Mouse (Mus musculus) cerebellum, adult 2 months (tissue): ENCODE measurements around the gene Serpina1b. TPM values are rescaled to one million over a fixed set of nuclear protein-coding genes. Genes with fewer than 3 reads are reported as not detected.
"Not testable (repeated sequence)": the region's sequence is repeated elsewhere in the genome, so short reads cannot be mapped to it uniquely, and the experiment has no call there.

Source experiments
- DNase-seq, 2 experiments: peaks; one replicate each; pipeline ENCODE4 v3.0.0; 2021
- H3K27ac ChIP-seq: fragments of 200-500 bp; 2 replicates; pipeline ENCODE4 v1.5.1; 2012; ENCODE audit warnings: low read length, control low read depth, inconsistent platforms; ENCODE audit not compliant: insufficient read depth
- H3K27me3 ChIP-seq: fragments of 200-500 bp; 2 replicates; pipeline ENCODE4 v1.6.1; 2012; ENCODE audit warnings: inconsistent platforms, mild to moderate bottlenecking, low read length, moderate library complexity; ENCODE audit not compliant: control insufficient read depth, insufficient read depth
- H3K4me1 ChIP-seq: fragments of 200-500 bp; 2 replicates; pipeline ENCODE4 v1.6.1; 2011; ENCODE audit warnings: low read length; ENCODE audit not compliant: control insufficient read depth, insufficient read depth
- H3K4me3 ChIP-seq: fragments of 200-500 bp; replicated peaks from 2 replicates; pipeline ENCODE3; 2011; ENCODE audit warnings: mild to moderate bottlenecking, low read depth, low read length, control low read depth; ENCODE audit not compliant: insufficient read depth
- CTCF ChIP-seq: fragments of 200-500 bp; IDR thresholded peaks from 2 replicates; pipeline ENCODE4 v1.5.1; 2011; ENCODE audit warnings: low read depth, mild to moderate bottlenecking, control low read depth, low read length, moderate library complexity, borderline replicate concordance; ENCODE audit not compliant: insufficient read depth
- POLR2A ChIP-seq: fragments of 200-500 bp; IDR thresholded peaks from 2 replicates; pipeline ENCODE4 v1.6.1; 2011; ENCODE audit warnings: low read length, control low read depth, borderline replicate concordance; ENCODE audit not compliant: insufficient read depth
- whole genome bisulfite sequencing: fragments of 180-500 bp; shearing (Covaris S2); methylation state at CpG from one replicate; pipeline ENCODE4 v1.1.7; 2018; 5-methylcytosine and 5-hydroxymethylcytosine counted together
- polyA plus RNA-seq: library from polyadenylated mRNA; depleted of rRNA; stranded (reverse); fragments of >200 nt; gene quantifications from 2 replicates; pipeline ENCODE4 v1.2.3, GENCODE M21; 2012; rRNA removed

Gene Serpina1b
- polyA plus RNA-seq, result not detected in 2 replicates

DNA sequence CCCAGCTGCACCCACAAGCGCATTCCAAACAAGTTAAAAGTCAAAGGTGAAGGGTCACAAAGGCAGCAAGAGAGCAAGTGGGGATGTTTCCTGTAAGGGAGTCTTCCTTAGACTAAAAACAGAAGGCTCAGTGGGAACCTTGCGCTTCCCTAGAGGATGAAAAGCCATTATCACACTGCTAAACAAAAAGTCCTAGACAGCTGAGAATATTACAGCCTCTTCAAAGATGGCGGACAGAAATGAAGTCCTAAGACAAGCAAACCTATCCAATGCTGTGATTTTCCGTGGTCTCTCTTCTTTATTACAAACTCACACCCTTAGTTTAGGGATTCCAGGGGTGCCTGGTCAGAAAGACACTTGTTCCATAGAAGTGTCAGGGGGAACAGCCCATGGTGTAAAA is at the start of gene Serpina1b:
TSS of gene Serpina1b (minus strand) at position 101 of the 400 bp plus-strand sequence.
- H3K27ac ChIP-seq, H3K27me3 ChIP-seq, DNase-seq, H3K4me1 ChIP-seq, H3K4me3 ChIP-seq: not testable (repeated sequence)
- 78% methylated on average over 4 of the region's 4 CpGs for WGBS

DNA sequence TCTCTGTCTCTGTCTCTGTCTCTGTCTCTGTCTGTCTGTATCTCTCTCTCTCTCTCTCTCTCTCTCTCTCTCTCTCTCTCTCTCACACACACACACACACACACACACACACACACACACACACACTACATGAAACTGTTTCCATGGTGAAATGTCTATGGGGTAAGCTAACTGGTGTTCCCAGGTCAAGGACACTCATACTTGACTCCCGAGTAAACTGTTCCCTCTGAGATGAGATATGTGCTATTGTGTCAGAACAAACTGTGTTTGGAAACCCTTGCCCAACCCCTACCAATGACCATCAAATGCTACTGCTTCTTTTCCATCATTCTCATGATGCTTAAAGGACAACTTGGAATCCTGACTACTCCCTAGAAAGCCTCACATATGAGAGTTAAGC is 36.7 kb upstream of the Serpina1b start:
- H3K27ac ChIP-seq, DNase-seq, H3K4me1 ChIP-seq, H3K4me3 ChIP-seq, H3K27me3 ChIP-seq: not testable (repeated sequence)
- WGBS, result 86% methylated on average over 1 of the region's 1 CpGs

DNA sequence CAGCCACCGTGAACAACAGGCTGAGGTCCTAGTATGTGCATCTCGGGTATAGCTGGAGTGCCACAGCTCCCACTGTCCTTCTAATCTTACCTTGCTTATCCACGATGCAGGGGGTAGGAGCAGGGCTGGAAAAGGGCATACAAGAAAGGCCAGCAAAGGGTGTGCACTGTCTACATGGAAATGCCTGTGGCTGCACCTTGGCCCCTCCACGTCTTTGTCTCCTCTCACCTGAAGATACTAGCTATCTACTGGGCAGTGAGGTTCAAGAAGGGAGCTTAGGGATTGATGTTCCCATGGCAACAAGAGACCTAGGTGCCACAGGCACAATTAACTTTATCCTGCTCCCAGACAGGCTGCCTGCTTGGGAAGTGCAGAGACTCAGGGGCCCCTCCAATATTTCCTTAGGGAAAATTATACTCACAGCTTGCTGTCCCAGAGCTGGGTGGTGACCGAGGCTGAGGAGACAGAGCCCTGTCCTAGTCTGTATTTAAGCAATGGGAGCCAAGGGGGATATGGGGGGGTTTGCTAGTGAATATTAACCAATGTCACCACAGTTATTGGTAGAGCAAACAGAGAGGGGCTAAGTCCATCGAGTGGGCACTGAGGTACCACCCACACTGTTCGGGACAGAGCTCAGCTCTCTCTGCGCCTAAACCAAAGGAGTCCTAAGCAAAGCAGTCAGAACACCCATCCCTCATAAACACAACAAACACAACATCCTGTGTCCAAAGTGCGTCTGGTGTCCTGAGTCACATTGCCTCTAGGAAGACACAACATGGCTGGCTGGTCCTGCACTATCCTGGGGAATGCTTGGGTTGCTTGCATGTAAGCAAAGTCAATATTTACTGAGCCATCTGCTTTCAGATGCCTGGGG is 33.2 kb upstream of the Serpina1b start, which contains the start of gene Serpina1a:
TSS of gene Serpina1a (minus strand) at position 462 of the 874 bp plus-strand sequence.
- WGBS, result 82% methylated on average over 9 of the region's 9 CpGs
- H3K4me1 ChIP-seq, DNase-seq, H3K27ac ChIP-seq, H3K4me3 ChIP-seq, H3K27me3 ChIP-seq: not testable (repeated sequence)

DNA sequence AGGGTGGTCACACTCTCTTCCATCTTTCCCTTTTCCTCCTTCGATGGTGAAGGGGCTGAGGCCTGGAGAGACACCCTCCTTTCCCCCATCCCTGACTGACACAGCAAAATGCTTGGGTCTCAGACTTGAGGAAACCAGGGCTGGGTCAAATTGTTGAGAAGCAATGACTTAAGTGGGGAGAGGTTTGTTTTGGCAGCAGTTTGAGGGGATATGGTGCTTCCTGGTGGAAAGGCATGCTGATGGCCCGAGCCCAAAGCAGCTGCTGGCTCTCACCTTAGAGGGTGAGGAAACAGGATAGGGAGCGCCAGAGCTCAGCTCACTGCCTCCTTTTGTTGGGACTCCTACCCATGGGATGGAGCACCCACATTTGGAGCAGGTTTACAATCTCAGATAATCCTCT is 30.8 kb upstream of the Serpina1b start:
- H3K27ac ChIP-seq, result no peak overlapping the region
- 53% methylated on average over 3 of the region's 3 CpGs for WGBS

DNA sequence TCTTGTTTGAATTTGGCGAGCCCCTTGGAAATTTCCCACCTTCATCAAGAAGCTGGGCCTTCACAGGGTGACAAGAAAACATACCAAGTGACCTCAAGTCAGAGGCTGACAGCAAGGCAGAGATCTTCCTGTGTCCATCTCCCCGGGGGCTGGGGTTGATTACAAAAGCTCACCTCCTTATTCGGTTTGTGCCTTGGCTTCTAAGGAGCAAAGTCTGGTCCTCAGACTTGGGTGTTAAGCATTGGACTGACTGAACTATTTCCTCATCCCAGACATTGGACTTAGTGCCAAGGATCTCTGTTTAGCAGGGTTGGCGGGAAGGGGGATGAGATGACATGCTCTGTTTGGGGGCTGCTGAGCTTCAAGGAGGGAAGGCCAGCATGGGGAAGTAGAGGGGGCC is 30.4 kb upstream of the Serpina1b start:
- H3K27me3 ChIP-seq, H3K4me1 ChIP-seq, DNase-seq, H3K4me3 ChIP-seq, H3K27ac ChIP-seq: not testable (repeated sequence)
- WGBS, result 79% methylated on average over 3 of the region's 4 CpGs

More for the DNA sequence above, 30.8 kb upstream of the Serpina1b start:
- no peaks in the 10 kb centered on the region for H3K4me1 ChIP-seq
- no peaks in the 10 kb centered on the region for H3K27me3 ChIP-seq
- no peak for TF ChIP-seq POLR2A
- TF ChIP-seq CTCF, result no peak
- no peak for DNase-seq
- no peak overlapping the region for H3K4me3 ChIP-seq

DNA sequence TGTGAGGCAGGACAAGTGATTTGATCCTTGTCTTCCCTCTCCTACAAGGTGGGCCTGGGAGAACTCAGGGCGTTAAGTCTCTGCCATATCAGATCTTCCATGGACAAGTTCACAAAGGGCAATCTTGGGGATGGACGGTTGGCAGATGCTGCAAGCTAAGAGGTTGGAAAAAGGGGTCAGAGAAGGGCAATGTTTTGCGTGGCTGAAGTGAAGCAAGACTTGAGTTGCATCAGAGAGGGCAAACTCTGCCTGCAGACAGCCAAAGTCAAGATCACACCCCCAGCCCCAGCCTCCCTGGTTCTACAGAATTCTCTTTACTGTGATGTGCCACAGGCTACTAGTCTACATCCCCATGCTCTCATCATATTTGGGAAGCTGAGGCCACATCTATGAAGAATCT is 29.4 kb upstream of the Serpina1b start:
- H3K27me3 ChIP-seq, DNase-seq, H3K4me1 ChIP-seq, H3K4me3 ChIP-seq, H3K27ac ChIP-seq: not testable (repeated sequence)
- 65% methylated on average over 3 of the region's 3 CpGs for WGBS

DNA sequence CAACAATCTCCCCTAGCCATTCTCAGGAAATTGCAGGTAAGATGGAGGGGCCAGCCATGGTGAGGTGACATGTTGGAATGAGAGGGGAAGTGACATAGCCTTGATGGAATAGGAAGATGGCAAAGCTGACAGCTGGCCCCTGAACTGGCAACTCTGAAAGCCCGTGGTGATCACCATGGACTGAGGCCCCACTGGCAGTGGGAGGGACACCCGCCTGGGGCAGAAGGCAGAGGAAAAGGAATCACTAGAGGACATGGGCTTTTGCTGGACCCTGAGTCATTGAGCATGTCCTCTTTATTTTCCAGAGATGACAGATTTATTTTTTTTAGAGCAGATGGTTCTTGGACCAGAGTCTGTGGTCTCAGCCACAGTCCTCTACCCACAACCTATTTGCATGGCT is 22.9 kb upstream of the Serpina1b start:
- H3K4me3 ChIP-seq, H3K27me3 ChIP-seq, DNase-seq, H3K4me1 ChIP-seq, H3K27ac ChIP-seq: not testable (repeated sequence)
- WGBS, result 72% methylated on average over 2 of the region's 2 CpGs

DNA sequence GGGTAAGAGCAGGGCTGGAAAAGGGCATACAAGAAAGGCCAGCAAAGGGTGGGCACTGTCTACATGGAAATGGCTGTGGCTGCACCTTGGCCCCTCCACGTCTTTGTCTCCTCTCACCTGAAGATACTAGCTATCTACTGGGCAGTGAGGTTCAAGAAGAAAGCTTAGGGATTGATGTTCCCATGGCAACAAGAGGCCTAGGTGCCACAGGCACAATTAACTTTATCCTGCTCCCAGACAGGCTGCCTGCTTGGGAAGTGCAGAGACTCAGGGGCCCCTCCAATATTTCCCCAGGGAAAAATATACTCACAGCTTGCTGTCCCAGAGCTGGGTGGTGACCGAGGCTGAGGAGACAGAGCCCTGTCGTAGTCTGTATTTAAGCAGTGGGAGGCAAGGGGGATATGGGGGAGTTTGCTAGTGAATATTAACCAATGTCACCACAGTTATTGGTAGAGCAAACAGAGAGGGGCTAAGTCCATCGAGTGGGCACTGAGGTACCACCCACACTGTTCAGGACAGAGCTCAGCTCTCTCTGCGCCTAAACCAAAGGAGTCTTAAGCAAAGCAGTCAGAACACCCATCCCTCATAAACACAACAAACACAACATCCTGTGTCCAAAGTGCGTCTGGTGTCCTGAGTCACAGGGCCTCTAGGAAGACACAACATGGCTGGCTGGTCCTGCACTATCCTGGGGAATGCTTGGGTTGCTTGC is 2.4 kb downstream of the Serpina1b start:
- not testable (repeated sequence) for H3K4me3 ChIP-seq, H3K27ac ChIP-seq, H3K4me1 ChIP-seq, DNase-seq, H3K27me3 ChIP-seq
- 84% methylated on average over 6 of the region's 6 CpGs for WGBS

DNA sequence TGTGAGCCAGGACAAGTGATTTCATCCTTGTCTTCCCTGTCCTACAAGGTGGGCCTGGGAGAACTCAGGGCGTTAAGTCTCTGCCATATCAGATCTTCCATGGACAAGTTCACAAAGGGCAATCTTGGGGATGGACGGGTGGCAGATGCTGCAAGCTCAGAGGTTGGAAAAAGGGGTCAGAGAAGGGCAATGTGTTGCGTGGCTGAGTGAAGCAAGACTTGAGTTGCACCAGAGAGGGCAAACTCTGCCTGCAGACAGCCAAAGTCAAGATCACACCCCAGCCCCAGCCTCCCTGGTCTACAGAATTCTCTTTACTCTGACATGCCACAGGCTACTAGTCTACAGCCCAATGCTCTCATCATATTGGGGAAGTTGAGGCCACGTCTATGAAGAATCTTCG is 6.3 kb downstream of the Serpina1b start:
- not testable (repeated sequence) for H3K4me1 ChIP-seq, H3K4me3 ChIP-seq, H3K27ac ChIP-seq, DNase-seq, H3K27me3 ChIP-seq
- 70% methylated on average over 5 of the region's 5 CpGs for WGBS

GRCm38 (mm10) chr12:103773246-103773851 is 56.8 kb downstream of the Serpina1b start, which contains the start of gene Serpina1d:
Gene Serpina1d, minus strand, starts transcription at chr12:103773592.
- H3K27me3 ChIP-seq, DNase-seq, H3K27ac ChIP-seq, H3K4me3 ChIP-seq, H3K4me1 ChIP-seq: not testable (repeated sequence)
- WGBS, result 86% methylated on average over 6 of the region's 6 CpGs

- 60% methylated on average over 1 of the region's 1 CpGs for WGBS
- DNase-seq, H3K4me3 ChIP-seq, H3K27me3 ChIP-seq, H3K4me1 ChIP-seq, H3K27ac ChIP-seq: not testable (repeated sequence)
These were observed 59.6 kb downstream of the Serpina1b start for GRCm38 (mm10) chr12:103770597-103770996.

DNA sequence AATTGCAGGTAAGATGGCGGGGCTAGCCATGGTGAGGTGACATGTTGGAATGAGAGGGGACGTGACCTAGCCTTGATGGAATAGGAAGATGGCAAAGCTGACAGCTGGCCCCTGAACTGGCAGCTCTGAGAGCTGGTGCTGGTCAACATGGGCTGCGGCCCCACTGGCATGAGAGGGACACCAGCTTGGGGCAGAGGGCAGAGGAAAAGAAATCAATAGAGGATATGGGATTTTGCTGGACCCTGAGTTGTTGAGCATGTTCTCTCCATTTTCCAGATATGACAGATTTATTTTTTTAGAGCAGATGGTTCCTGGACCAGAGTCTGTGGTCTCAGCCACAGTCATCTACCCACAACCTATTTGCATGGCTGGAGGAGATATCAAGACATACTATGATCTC is 67.1 kb downstream of the Serpina1b start:
- not testable (repeated sequence) for DNase-seq, H3K4me3 ChIP-seq, H3K4me1 ChIP-seq, H3K27ac ChIP-seq, H3K27me3 ChIP-seq
- WGBS, result 73% methylated on average over 3 of the region's 3 CpGs
